Mouse (Mus musculus) spleen, adult 2 months (tissue): ENCODE results near the gene Otud7b. TPM values are rescaled to one million over a fixed set of nuclear protein-coding genes. Genes with fewer than 3 reads are reported as not detected.

Source experiments
- DNase-seq, 2 experiments: peaks; one replicate each; pipeline versions ENCODE4 v3.0.0 to v3.0.0-alpha.2; 2012 to 2021; ENCODE audit warnings: low spot score in 2 of 2, low read depth in 1 of 2
- H3K27ac ChIP-seq: fragments of 200-500 bp; 2 replicates; pipeline ENCODE4 v1.5.1; 2012; ENCODE audit warnings: low read length, inconsistent platforms; ENCODE audit not compliant: insufficient read depth
- H3K27me3 ChIP-seq: fragments of 200-500 bp; 2 replicates; pipeline ENCODE4 v1.6.1; 2012; ENCODE audit warnings: mild to moderate bottlenecking, moderate library complexity, low read length, inconsistent platforms; ENCODE audit not compliant: control insufficient read depth, insufficient read depth
- H3K36me3 ChIP-seq: fragments of 200-500 bp; 2 replicates; pipeline ENCODE4 v1.6.1; 2012; ENCODE audit warnings: mild to moderate bottlenecking, low read length, inconsistent platforms; ENCODE audit not compliant: control insufficient read depth, insufficient read depth
- H3K4me1 ChIP-seq: fragments of 200-500 bp; 2 replicates; pipeline ENCODE4 v1.6.1; 2011; ENCODE audit warnings: inconsistent platforms; ENCODE audit not compliant: control insufficient read depth, insufficient read depth, insufficient read length
- H3K4me3 ChIP-seq: fragments of 200-500 bp; 2 replicates; pipeline ENCODE4 v1.5.1; 2011; ENCODE audit warnings: mild to moderate bottlenecking, inconsistent platforms; ENCODE audit not compliant: insufficient read depth, insufficient read length; ENCODE audit errors: extremely low read depth
- CTCF ChIP-seq: fragments of 200-500 bp; IDR thresholded peaks from 2 replicates; pipeline ENCODE4 v1.5.1; 2011; ENCODE audit warnings: mild to moderate bottlenecking, inconsistent platforms; ENCODE audit not compliant: insufficient read depth, insufficient read length, insufficient replicate concordance; ENCODE audit errors: extremely low read depth
- POLR2A ChIP-seq: fragments of 200-500 bp; IDR thresholded peaks from 2 replicates; pipeline ENCODE4 v1.6.1; 2011; ENCODE audit warnings: low read depth, low read length, inconsistent platforms
- WGBS: fragments of 180-500 bp; shearing (Covaris S2); methylation state at CpG from one replicate; pipeline ENCODE4 v1.1.7; 2018; 5-methylcytosine and 5-hydroxymethylcytosine counted together
- polyA plus RNA-seq: library from polyadenylated mRNA; depleted of rRNA; stranded (reverse); fragments of >200 nt; gene quantifications from 2 replicates; pipeline ENCODE4 v1.2.3, GENCODE M21; 2012

Otud7b gene
- polyA plus RNA-seq, 1 experiment = 11.1 TPM

DNA sequence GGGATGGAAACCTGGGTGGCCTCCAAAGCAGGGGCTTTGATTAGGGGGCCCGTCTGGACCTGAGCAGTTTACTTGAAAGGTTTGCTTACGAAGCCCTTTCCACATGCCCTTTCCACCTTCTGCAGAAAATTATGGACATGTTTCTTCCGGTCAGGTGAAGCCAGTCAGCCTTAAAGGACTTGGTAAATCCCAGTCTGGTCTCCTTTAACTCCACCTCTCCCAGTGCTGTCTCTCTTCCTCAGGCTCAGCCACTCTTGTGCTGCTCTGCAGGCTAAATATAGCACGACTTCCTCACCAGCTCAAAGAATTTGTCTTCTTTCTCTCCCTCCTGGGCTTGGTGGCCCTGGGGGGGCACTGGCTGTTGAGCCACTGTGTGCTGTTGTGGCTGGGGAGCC, 78.1 kb downstream of the Otud7b start:
- no peak overlapping the region for H3K27ac ChIP-seq
- H3K27me3 ChIP-seq = no peaks in the 10 kb centered on the region
- no peaks in the 10 kb centered on the region for H3K4me1 ChIP-seq
- whole genome bisulfite sequencing = 32% methylated on average over 4 of the region's 4 CpGs
- no peak overlapping the region for H3K4me3 ChIP-seq
- H3K36me3 ChIP-seq = peaks cover 3% of the 10 kb centered on the region; the same call in 1 of the 2 replicates
- no peak for TF ChIP-seq POLR2A
- no peak for TF ChIP-seq CTCF
- no peak for DNase-seq

DNA sequence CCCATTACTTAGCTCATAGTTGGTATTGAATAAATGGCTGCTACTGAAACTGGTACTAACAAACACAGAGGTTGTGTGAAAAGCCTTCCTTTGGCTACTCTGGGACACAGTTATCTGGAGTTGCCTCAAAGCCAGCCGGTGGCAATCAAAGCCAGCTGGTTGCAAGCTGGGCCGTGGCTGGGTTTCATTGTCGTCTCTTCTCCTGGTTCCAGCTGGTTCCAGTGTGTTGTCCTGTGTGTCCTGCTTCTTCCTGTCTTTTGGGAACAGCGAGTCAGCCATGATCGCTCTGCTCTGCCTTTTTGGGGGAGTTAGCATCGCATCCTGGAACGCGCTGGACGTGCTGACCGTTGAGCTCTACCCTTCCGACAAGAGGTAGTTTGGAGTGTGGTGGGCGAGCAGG, 88.7 kb downstream of the Otud7b start:
- no peak for TF ChIP-seq CTCF
- TF ChIP-seq POLR2A = no peak
- Histone ChIP-seq H3K4me1 (peaks cover 13% of the 10 kb centered on the region; the same call in 1 of the 2 replicates), H3K4me3 (no peak overlapping the region), H3K27ac (no peak overlapping the region), H3K27me3 (no peaks in the 10 kb centered on the region), H3K36me3 (no peaks in the 10 kb centered on the region)
- WGBS = 90% methylated on average over 12 of the region's 12 CpGs
- no peak for DNase-seq

DNA sequence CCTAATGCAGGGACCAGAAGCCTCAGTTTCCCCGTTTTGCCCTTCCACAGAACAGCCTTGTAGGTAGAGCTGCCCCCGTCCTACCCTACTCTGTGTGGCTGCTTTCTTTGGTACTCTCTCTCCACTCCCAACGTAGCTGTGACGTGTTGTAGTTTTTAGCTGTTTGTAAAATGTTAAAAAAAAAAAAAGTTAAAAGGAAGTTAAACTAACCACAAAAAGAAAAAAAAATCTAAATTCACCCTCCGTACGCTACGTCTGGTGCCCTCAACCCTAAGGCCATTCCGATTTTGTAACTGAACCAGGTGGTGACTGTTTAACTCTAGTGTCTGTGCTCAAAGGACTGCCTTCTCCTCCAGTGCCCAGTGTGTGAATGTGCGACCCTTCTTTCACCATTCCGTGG, 90.6 kb downstream of the Otud7b start:
- peaks cover 23% of the 10 kb centered on the region; the same call in 1 of the 2 replicates for H3K4me1 ChIP-seq
- no peak for DNase-seq
- no peaks in the 10 kb centered on the region for H3K36me3 ChIP-seq
- TF ChIP-seq CTCF (no peak), POLR2A (no peak)
- no peak overlapping the region for H3K4me3 ChIP-seq
- H3K27ac ChIP-seq = no peak overlapping the region
- H3K27me3 ChIP-seq = no peaks in the 10 kb centered on the region
- 24% methylated on average over 10 of the region's 10 CpGs for WGBS

DNA sequence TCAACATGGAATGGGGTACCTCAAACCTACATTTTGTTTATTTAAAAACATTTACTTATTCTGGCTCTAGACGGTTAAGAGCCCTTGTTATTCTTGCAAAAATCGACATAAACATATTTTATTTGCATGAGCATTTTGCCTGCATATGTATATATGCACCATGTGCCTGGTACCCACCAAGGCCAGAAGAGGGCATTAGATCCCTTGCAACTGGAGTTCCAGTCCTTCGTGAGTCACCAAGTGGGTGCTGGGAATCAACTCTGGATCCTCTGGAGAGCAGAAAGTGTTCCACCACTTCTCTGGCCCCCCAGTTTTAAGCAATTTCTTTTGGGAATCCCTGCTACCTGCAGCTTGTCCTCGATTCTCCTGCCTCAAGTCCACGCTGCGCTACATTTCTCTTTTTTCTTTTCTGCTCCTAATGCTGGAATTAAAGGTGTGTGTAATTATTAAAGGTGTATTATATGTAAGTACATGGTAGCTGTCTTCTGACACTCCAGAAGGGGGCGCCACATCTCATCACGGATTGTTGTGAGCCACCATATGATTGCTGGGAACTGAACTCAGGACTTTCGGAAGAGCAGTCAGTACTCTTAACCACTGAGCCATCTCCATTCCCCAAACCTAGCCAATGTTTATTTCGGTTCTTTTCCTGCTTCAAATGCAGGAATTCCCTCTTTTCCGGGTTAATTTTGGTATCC, 91.4 kb downstream of the Otud7b start:
- 91% methylated on average over 11 of the region's 11 CpGs for WGBS
- no peak for DNase-seq
- Histone ChIP-seq H3K27ac (no peak overlapping the region), H3K4me3 (no peak overlapping the region), H3K4me1 (peaks cover 23% of the 10 kb centered on the region; the same call in 1 of the 2 replicates), H3K27me3 (no peaks in the 10 kb centered on the region), H3K36me3 (no peaks in the 10 kb centered on the region)
- TF ChIP-seq CTCF (no peak), POLR2A (no peak)

DNA sequence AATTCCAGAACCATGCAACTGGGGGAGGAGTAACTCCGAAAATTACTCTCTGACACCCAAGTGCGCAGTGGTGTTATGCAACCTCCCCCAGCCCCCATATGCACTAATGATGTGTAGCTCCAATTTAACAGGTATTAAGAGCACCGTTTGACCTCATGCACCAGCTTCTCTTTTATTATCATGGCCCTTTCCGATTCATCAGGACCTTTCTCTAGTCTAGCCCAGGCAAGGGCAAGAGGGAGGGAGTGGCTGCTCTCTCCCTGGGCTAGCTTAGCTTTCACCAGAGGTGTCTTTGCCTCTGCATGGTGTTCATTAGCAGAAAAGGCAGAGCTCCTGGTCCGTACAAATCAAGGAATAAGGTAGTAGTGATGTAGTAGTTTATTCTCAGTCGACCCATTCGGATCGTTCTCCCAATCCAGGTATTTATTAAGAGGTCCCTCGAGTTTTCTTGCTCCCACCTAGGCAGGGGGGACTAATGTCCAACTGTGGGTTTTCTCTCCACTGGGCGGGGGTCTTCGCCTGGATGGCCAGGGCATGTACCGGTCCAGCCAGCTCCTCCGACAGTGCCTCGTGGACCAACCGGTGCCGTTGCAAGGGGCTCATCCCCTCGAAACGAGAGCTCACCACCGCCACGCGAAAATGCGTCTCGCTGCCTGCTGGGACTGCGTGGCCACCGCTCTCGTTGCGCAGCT, 92.3 kb downstream of the Otud7b start:
- peaks cover 23% of the 10 kb centered on the region; the same call in 1 of the 2 replicates for H3K4me1 ChIP-seq
- no peaks in the 10 kb centered on the region for H3K27me3 ChIP-seq
- TF ChIP-seq POLR2A = no peak
- TF ChIP-seq CTCF = no peak
- no peak for DNase-seq
- no peaks in the 10 kb centered on the region for H3K36me3 ChIP-seq
- WGBS = 21% methylated on average over 27 of the region's 27 CpGs
- peak overlapping the region; percentile 91 for H3K27ac ChIP-seq
- peak overlapping the region; percentile 72 for H3K4me3 ChIP-seq

DNA sequence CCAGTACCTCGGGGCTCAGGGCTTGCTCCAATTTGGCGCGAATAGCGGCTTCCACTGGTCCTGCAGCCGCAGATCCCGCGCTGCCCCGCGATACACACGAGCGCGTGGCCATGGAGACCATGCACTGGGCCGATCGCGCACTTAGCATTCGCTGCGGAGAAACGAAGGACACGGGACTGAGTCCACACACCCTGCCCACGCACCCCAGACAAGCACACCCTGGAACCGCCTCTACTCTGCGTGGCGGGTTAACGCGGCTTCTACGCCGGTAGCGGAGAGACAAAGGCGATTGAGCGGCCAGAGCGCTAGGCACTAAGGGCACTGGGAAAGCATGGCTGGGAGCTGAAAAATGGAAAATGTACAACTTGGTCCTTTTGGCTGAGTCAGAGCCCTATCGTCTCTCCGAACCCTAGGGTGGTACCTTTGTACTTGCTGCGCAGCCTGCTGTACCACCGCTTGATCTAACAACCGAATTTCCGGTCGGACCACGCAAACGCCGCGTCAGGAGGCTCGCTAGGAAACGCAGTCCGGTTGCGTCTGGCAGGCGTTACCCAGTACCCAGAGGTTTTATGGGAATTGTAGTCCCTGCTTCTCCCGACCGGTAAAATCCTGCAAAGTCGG, 92.9 kb downstream of the Otud7b start:
- WGBS = under 1% methylated on average over 50 of the region's 50 CpGs
- H3K27me3 ChIP-seq = no peaks in the 10 kb centered on the region
- H3K4me1 ChIP-seq = peaks cover 23% of the 10 kb centered on the region; the same call in 1 of the 2 replicates
- H3K36me3 ChIP-seq = no peaks in the 10 kb centered on the region
- H3K4me3 ChIP-seq = peak overlapping the region; percentile 72
- TF ChIP-seq CTCF (no peak), POLR2A (peak; percentile 90)
- peak; percentile 77 to 85 for DNase-seq
- H3K27ac ChIP-seq = peak overlapping the region; percentile 91
